Mouse (Mus musculus): ENCODE measurements around the gene Loxl3.

The Loxl3 gene

DNA sequence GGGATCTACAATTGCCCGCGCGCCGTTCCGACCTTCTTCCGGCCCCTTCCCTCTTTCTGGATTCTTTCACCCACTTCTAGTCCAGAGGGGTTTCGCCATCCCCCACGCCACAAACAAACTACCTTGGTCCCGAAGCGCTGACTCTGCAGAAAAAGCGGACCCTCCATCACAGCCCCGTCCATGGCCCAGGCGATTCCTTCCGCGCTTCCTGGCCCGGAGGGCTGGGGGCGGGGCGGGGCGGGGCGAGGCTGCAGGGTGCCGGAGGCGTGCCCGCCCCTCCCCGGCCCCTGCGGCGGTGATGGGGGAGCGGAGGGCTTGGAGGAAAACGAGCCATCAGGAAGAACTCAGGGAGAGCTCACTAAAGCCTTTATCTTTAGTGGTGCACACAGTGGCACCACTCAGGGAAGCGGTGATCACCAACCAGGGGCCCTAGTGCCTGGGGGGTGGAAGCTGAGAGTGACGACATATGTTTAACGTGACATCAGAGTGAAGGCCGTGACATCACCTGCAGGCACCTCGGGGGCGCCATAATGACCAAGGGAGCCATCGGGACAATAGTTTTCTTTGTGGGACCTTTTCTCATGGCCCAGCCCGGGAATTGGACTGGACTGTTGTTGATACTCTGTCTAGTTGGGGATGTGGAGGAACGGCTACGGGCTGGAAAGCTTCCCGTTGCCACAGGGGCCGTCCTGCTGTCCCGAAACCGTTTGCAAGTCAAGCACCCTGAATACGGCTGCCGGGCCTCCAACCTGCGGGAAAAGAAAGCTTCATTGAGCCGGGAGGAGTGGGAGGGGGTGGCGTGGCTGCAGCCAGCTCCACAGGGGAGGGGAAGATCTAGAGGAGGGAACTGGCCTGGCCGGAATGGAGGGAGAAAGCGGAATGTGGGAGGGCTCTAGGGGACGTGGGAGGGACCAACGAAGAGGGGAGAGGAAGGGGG lies at the start of gene Loxl3, which contains the start of gene Dok1:
Gene Loxl3, plus strand, starts transcription at position 925 of the 937 bp plus-strand sequence.
Gene Dok1, minus strand, starts transcription at position 223 of the 937 bp plus-strand sequence.
- DNase-seq (ENCODE audit: low spot score) = peak; percentile 74

GRCm38 (mm10) chr6:82987411-82987971 lies 46.5 kb upstream of the Loxl3 start:
- DNase-seq (ENCODE audit: low spot score) = no peak

- DNase-seq (ENCODE audit: low spot score) = no peak
Observed at GRCm38 (mm10) chr6:82993696-82994095, 40.3 kb upstream of the Loxl3 start.

DNA sequence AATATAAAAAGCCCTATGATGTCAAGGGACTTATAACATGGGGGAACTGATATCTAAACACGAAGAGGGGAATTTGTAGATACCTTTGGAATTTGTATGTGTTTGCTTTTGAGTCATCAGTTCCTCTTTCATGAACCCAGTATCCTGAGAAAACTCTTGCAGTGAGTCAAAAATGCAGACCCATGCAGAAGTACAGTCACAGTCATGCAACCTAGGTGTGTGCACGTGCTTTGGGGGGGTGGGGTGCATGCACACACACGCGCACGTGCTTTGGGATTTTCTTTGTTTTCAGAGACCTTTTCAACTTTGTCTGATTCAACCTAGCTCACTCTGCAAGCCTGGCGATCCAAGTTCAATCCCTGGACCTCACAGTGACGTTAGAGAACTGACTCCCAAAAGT lies 39.6 kb upstream of the Loxl3 start:
- no peak for DNase-seq (ENCODE audit: low spot score)

GRCm38 (mm10) chr6:82996740-82997315 lies 37.1 kb upstream of the Loxl3 start:
- peak; percentile 99 for DNase-seq (ENCODE audit: low spot score)

DNA sequence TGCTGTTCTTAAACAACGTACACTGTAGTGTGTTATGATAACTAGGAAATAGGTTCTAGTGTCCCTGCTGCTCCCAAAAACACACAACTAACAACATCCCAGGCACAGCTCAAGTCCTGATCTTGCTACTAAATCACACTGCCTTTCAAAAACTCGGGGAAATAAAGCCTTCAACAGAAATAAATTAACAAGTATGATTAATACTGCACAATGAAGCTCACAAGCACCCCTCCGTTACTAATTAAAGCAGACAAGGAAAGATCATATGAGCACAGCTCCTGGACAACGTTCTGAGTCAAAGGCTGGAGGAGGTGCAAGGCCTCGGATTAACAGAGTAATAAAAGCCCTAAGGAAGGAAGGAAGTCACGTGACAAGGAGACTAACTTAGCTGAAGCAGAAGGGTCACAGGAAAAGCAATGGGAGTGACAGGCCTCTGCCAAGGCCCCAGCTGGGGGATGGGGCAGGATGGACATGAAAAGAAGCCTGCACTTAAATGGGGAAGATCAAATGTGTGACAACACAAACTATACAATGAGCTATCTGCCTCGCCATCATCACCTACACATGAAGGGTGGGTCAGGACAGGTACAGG lies 36.4 kb upstream of the Loxl3 start:
- DNase-seq (ENCODE audit: low spot score) = peak; percentile 18

DNA sequence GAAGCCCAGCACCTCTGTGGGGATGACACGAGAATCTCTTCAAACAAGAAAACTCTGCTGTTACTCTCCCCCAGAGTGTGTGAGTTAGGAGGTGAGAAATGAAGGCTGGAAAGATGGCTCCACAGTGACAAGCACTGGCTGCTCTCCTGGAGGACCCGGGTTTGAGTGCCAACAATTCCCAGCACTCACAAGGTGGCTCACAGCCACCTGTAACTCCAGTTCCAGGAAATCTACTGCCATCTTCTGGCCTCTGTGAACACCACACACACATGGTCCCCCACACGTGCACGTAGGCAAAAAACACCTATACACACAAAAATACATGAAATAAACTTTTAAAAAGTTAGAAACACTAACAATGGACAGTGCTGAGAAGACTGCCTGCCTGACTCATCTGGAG lies 35.6 kb upstream of the Loxl3 start:
- no peak for DNase-seq (ENCODE audit: low spot score)

GRCm38 (mm10) chr6:82999986-83000385 lies 34.0 kb upstream of the Loxl3 start:
- DNase-seq (ENCODE audit: low spot score) = no peak

GRCm38 (mm10) chr6:83003082-83003481 lies 30.9 kb upstream of the Loxl3 start:
- no peak for DNase-seq (ENCODE audit: low spot score)

- DNase-seq (ENCODE audit: low spot score) = no peak
Observed at GRCm38 (mm10) chr6:83003850-83004249, 30.1 kb upstream of the Loxl3 start.

DNA sequence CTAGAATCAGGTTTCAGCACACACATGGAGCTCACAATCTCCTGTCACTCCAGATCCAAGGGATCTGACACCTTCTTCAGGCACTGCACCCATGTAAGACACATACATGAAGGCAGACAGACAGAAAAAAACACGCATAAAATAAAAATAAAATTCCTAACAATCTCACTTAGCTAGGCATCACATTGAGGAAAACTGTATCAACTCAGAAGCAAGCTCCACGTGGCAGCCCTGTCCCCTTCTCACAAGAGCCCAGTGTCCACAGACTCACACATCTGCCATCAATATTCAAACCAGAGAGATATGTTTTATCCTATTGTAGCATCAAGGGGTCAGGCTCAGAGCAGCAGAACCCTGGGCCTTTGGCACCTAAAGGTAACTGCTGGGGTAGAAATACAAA lies 29.7 kb upstream of the Loxl3 start:
- DNase-seq (ENCODE audit: low spot score) = no peak

- DNase-seq (ENCODE audit: low spot score) = no peak
Observed at GRCm38 (mm10) chr6:83004872-83005271, 29.1 kb upstream of the Loxl3 start.

DNA sequence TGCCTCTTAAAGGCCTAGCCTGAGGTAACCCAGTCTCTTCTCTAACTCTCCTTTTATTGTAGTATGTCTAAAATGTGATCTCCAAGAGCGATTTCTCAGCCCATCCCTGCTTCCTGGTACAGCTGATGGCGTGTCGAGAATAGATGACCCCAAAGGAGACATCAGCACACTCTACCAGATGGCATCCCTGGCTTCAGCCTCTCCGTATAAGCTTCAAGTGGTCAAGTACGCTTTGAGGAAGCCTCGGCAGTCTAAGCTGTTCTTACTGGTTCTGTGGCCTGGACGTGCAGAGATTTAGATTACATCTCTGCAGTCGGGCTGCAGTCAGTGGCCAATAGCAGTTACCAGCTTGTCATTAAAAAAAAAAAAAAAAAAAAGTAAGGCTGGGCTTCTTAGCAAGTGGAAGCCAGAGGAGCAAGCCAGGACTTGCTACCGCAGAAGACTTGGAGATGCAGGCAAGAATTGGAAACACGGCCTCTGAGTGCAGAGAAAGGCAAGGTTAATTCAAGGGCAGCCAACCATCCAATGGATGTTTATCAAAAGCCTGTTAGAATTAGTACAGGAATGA lies 28.4 kb upstream of the Loxl3 start:
- no peak for DNase-seq (ENCODE audit: low spot score)

- DNase-seq (ENCODE audit: low spot score) = no peak
Observed at GRCm38 (mm10) chr6:83006114-83006513, 27.9 kb upstream of the Loxl3 start.

GRCm38 (mm10) chr6:83008659-83009058 lies 25.3 kb upstream of the Loxl3 start:
- DNase-seq (ENCODE audit: low spot score) = no peak

DNA sequence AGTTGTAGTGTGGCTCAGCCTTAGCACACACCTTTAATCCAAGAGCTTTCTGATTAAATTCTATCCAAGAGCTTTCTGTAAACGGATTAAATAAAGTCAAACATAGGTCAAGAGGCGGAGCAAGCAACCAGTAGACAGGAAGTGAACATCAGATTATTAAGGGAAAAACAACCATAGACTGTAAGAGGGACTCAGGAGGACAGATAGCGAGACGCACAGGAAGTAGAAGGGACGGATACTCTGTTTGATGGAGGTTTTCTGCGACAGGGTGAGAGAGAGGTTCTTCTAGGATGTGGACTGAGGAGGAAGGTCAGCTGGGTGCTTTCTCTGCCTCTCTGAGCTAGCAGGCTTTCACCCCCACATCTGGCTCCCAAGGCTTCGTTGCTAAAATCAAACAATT lies 24.0 kb upstream of the Loxl3 start:
- no peak for DNase-seq (ENCODE audit: low spot score)

DNA sequence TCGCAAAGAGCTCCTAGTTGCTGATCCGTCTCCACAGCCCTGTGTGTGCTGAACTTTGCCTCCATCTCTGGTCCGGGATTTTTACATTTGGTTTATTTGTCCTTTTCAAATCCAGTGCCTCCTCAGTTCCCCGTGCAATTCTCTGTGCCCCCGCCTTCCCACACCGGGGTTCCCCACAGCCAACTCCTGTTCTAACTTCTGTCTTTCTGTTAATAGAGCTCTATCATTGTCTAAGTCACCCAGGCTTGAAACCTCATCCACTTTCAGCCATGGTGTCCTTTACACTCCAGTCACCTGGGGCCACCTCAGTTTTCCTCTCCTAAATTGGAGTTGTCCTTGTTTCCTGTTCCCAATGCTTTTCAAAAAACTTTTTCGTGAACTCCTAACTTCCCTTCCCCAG lies 22.7 kb upstream of the Loxl3 start:
- DNase-seq (ENCODE audit: low spot score) = no peak

GRCm38 (mm10) chr6:83011756-83012155 lies 22.2 kb upstream of the Loxl3 start:
- DNase-seq (ENCODE audit: low spot score) = no peak

GRCm38 (mm10) chr6:83013444-83013843 lies 20.5 kb upstream of the Loxl3 start:
- peak; percentile 48 for DNase-seq (ENCODE audit: low spot score)

GRCm38 (mm10) chr6:83014482-83015466 lies 19.2 kb upstream of the Loxl3 start:
- DNase-seq (ENCODE audit: low spot score) = no peak

DNA sequence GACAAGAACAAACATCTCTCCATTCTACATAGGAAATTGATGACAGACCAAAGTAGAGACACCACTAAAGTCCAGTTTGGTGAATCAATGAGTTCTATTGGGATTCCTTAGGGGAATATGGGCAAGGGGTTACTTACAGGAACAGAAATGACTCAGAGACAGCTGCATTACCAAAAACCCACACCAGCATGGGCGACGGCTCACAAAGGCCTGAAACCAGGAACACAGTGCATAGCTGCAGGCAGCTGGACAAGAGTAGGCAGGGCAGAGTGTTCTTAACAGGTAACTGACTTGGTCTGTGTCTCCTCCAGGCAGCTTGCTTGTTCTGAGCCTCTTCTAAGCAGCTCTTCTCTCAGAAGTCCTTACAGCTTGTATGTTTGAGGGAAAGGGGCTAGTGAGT lies 18.2 kb upstream of the Loxl3 start:
- no peak for DNase-seq (ENCODE audit: low spot score)
